ENCODE assay signal across 8 mouse cellular contexts in genomic region chr13:42403231-42404020, GRCm38 (mm10).
DNase-seq lines count a peak whose midpoint lies in the region; ATAC-seq and TF ChIP-seq lines count a peak whose summit lies in the region.

No protein-coding gene starts in this region.

- no peak overlapping the region for H3K4me3 ChIP-seq in forebrain, embryonic 15.5 days
- H3K4me3 ChIP-seq in forebrain, embryonic 11.5 days (ENCODE audit: low read depth, low read length), result no peak overlapping the region
- H3K4me3 ChIP-seq in left cerebral cortex, adult 2 months, result no peak overlapping the region
- H3K4me3 ChIP-seq in midbrain, embryonic 10.5 days, result no peak overlapping the region

- H3K27ac ChIP-seq in forebrain, embryonic 15.5 days (replicated peaks), result peak overlapping the region; percentile 11
- no peak overlapping the region for H3K27ac ChIP-seq in forebrain, embryonic 11.5 days (ENCODE audit: low read depth, low read length)
- peak overlapping the region; percentile 70 for H3K27ac ChIP-seq in left cerebral cortex, adult 2 months
- no peak overlapping the region for H3K27ac ChIP-seq in midbrain, embryonic 10.5 days (replicated peaks)

- H3K9ac ChIP-seq in forebrain, embryonic 15.5 days (replicated peaks), result no peak overlapping the region
- no peak overlapping the region for H3K9ac ChIP-seq in forebrain, embryonic 11.5 days (ENCODE audit: low read length)

- intact Hi-C loops in left cerebral cortex, adult 2 months (cut with DNase I), result loop anchor here (2.0 to 5.0 kb wide), 2 partner anchors 101 to 133 kb away; partner anchors contain the start of gene Edn1

- no peak for TF ChIP-seq CTCF in left cerebral cortex, adult 2 months (IDR thresholded peaks at IDR 0.05)

- H3K9me3 ChIP-seq in forebrain, embryonic 15.5 days, result no peaks in the 10 kb centered on the region
- no peaks in the 10 kb centered on the region for H3K9me3 ChIP-seq in forebrain, embryonic 11.5 days (ENCODE audit: control insufficient read depth, low read length)
- H3K9me3 ChIP-seq in midbrain, embryonic 10.5 days (replicated peaks), result no peaks in the 10 kb centered on the region

- DNase-seq in forebrain, embryonic 11.5 days (ENCODE audit: low spot score), result no peak
- peak; percentile 6 for DNase-seq in adrenal gland, postnatal 25 days
- DNase-seq in gastrocnemius, adult 18-20 months (ENCODE audit: low spot score), result peak; percentile 81
- peak; percentile 41 to 48 for DNase-seq in left cerebral cortex, adult 2 months (ENCODE audit: extremely low spot score in 1 of 2, low spot score in 2 of 2)
- DNase-seq in midbrain, embryonic 10.5 days (ENCODE audit: low spot score), result no peak
- no peak for DNase-seq in thymus, postnatal 25 days

- 80% methylated on average over 3 of the region's 3 CpGs for WGBS in forebrain, embryonic 15.5 days
- WGBS in forebrain, embryonic 11.5 days, result 87% methylated on average over 3 of the region's 3 CpGs
- 93% methylated on average over 3 of the region's 3 CpGs for WGBS in midbrain, embryonic 10.5 days

- no peaks in the 10 kb centered on the region for H3K36me3 ChIP-seq in forebrain, embryonic 15.5 days
- no peaks in the 10 kb centered on the region for H3K36me3 ChIP-seq in forebrain, embryonic 11.5 days (ENCODE audit: control insufficient read depth, insufficient read depth, low read length)
- H3K36me3 ChIP-seq in midbrain, embryonic 10.5 days, result no peaks in the 10 kb centered on the region

- ATAC-seq in forebrain, embryonic 15.5 days (replicated peaks), result no peak
- no peak for ATAC-seq in forebrain, embryonic 11.5 days (replicated peaks; ENCODE audit: low FRiP score)
- ATAC-seq in granulocyte monocyte progenitor cell, adult 5-6 weeks (replicated peaks; ENCODE audit: poor library complexity, severe bottlenecking), result no peak

- no peak overlapping the region for H3K4me2 ChIP-seq in forebrain, embryonic 15.5 days (replicated peaks)
- no peak overlapping the region for H3K4me2 ChIP-seq in forebrain, embryonic 11.5 days (ENCODE audit: low read depth, low read length, severe bottlenecking)

- peaks cover 6% of the 10 kb centered on the region; the same call in 1 of the 2 replicates for H3K4me1 ChIP-seq in forebrain, embryonic 15.5 days
- no peaks in the 10 kb centered on the region for H3K4me1 ChIP-seq in forebrain, embryonic 11.5 days (replicated peaks; ENCODE audit: control insufficient read depth, insufficient read depth, low read length)
- peaks cover 14% of the 10 kb centered on the region for H3K4me1 ChIP-seq in midbrain, embryonic 10.5 days

- H3K27me3 ChIP-seq in forebrain, embryonic 15.5 days, result no peaks in the 10 kb centered on the region
- no peaks in the 10 kb centered on the region for H3K27me3 ChIP-seq in forebrain, embryonic 11.5 days (ENCODE audit: control insufficient read depth, insufficient read depth, low read length)
- no peaks in the 10 kb centered on the region for H3K27me3 ChIP-seq in midbrain, embryonic 10.5 days (ENCODE audit: low read depth, poor library complexity, severe bottlenecking)

Comparison
In these comparisons a context has a peak if more than half of its experiments do, and no peak if none do; other contexts are left out.
1. H3K27ac ChIP-seq: peak in forebrain, embryonic 15.5 days (single experiment) and left cerebral cortex, adult 2 months (single experiment); none in forebrain, embryonic 11.5 days (single experiment) and midbrain, embryonic 10.5 days (single experiment).
2. DNase-seq: peak in adrenal gland, postnatal 25 days (single experiment), gastrocnemius, adult 18-20 months (single experiment) and left cerebral cortex, adult 2 months (2 of 2); none in forebrain, embryonic 11.5 days (single experiment), midbrain, embryonic 10.5 days (single experiment) and thymus, postnatal 25 days (single experiment).